Mouse (Mus musculus) heart, postnatal 25 days (tissue): ENCODE results near the gene Tmem117. TPM values are rescaled to one million over a fixed set of nuclear protein-coding genes. Genes with fewer than 3 reads are reported as not detected.

Experiments used
- DNase-seq: peaks from one replicate; pipeline ENCODE4 v3.0.0; 2022; ENCODE audit warnings: low spot score
- intact Hi-C: fragments of 180-260 bp; cut with DNase I; formaldehyde crosslinking; loops from one replicate; pipeline ENCODE4 v1.15.1; 2025
- total RNA-seq, 2 experiments: library from RNA; stranded (reverse); gene quantifications; 2 replicates each; pipeline ENCODE4 v1.2.3; 2021

Gene Tmem117
- total RNA-seq, 2 experiments from 2014 or later = 13.4 to 17.2 TPM

DNA sequence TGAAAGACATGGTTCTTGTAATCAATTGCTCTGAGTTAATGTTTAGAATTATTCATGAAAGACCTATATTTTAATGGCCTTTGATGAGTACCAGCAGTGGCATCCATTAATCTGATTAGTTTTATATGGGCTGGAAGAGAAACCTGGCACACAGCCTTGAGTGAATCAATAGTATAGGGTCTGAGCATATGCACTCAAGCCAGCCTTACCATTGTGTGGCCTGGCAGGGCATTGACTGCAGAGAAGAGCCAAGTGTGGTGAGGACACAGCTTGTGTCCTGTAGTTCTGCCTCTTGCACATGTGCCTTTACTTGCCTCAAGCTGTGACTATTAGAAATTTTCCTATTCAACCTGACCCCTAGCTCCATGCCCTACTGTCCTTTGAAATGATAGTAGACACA is 472.5 kb downstream of the Tmem117 start:
- intact Hi-C loops = no loop called here
- no peak for DNase-seq

DNA sequence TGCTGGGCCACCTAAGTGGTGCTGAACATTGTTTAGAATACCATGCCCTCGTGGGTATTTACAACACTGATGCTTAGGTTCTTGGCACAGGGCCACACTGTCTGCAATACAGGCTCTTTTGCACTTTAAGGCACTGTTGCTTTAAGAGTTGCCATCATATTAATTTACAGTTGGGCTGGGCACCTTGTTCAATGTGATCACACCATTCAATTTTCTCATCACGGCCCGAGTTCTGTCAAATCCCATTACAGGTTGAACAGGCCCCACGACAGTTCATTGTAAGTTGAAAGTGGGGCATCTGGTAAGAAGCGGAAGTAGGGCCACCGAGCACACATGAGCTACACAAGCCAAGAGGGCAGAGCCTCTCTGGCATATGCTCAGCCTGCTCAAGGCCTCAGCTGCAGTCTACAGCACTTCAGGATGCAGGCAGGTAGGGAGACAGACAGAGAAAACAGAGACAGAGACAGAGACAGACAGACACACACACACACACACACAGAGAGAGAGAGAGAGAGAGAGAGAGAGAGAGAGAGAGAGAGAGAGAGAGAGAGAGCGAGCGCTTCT is 478.3 kb downstream of the Tmem117 start:
- intact Hi-C loops = no loop called here
- no peak for DNase-seq

DNA sequence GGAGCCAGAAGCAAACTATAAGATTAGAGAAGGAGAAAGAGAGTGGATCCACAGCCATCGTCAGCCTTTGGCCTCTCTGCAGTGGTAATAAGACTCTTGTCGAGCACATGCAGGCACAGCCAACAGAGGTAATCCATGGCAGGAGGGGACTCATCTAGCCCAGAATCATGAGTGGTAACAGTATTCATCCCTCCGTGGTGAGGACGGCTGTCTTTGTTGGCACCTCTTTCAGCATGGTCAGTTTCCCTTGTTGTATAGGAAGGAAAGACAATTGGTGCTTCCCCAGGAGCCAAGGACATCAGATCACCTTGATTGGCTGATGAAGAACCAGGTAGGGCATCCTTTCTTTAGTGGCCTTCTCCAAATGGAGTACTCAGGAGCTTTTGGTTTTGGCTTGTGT is 479.6 kb downstream of the Tmem117 start:
- intact Hi-C loops = no loop called here
- DNase-seq = no peak

DNA sequence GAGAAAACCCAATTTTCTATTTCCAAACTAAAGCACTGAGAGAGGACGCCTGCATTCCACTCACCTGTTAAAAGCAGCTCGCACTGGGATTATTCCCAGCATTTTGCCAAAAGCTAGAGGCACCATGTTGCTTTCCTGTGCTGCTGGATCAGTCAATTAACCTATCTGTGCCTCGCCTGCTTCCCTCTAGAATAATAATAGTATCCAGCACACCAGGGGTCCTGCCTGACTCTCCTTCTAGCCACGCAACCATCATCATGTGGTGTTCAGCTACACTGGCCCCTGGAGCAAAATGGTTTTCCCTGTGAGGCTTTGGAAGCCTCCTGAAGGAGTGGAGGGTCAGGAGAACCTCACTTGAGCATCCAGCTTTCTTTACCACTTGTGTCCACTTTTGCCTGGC is 502.4 kb downstream of the Tmem117 start:
- DNase-seq = no peak

DNA sequence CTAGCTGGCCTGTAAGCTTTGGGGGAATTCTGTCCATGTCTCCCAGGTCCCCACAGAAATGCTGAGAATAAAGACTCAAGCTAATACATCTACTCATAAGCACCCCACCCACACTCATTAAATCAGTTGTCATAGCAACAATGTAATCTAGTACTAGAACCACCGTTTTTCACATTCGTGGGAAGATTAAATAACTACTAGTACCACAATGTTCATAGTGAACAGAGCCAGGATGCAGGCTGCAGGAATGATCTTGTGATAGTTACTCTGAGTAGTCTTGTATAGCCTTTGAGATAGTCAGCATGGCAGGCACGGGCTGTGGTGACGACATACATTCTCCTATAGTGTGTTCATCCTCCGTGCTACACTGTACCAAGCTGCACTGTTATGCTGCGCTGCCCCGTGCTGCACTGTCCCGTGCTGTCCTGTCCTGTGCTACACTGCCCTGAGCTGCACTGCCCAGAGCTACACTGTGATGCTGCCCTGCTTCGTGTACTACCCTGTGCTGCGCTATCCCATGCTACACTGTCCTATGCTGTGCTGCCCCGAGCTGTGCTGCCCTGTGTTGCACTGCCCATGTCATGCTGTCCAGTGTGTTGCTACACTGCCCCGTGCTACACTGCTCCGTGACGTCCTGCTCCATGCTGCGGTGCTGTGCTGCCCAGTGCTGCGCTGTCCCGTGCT is 507.0 kb downstream of the Tmem117 start:
- intact Hi-C loops = no loop called here
- DNase-seq = no peak

More for the DNA sequence above, 502.4 kb downstream of the Tmem117 start:
- intact Hi-C loops = no loop called here

DNA sequence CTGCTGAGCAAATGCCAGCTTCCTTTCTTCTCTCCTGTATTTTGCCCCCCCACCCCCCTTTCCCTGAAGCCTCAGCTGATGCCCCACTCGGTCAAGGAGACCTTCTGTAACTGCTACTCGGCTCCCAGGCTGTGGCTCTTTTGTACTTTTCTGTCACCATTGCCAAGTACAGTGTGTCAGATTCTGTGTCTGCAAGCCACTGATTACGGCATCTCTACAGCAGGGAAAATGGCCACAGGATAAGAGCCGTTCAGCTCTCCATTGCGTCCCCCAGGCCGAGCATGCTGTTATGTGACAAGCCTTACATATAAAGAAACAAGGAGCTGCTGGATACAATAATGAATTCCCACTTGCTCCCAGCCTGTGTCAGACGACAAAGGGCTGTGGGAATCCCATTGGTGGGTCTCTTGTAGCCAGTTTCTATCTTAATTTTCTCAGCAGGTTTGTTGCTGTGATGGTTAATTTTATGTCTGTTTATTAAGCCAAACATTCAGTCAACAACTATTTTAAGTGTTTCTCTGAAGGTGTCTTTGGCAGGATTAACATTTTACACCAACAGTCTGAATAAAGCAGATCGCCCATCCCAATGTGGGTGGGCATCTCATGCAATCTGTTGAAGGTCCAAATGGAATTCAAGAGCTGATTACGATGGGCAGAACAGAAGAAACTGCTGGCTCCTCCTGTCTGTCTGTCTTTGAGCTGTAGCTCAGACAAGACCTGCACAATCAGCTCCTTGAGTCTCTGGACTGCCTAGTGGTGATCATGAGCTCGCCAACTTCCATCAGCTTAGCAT is 508.2 kb downstream of the Tmem117 start:
- intact Hi-C loops = no loop called here

DNA sequence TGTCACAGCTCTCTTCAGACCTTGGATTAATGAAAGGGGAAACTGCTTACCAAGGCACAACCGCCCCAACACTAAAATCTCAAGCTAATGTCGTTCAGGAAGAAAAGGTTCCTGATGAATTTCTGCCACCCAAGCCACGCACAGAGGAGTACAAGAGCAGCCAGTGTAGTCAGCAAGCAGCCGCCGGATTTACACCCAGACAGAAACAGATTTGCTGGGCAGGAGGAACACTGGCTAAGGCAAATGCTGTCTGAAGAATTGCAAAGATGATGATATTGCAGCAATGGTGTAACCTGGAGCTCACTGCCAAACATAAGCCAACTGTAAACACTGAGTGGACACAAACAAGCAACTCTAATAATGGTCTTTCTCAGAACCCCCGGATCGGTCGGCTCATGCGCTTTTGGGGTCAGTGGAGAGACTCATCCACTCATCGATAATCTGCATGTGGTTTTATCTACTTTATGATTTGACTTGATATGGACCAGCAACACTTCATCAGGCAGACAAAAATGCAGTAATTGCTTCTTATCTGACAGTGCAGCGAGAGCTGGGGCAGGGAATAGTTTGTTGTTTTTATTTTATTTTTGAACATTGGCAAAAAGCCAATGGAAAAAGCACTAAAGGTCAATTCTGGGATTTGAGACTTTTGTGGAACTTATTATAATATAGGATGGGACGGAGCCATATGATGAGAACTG is 509.8 kb downstream of the Tmem117 start:
- intact Hi-C loops = no loop called here
- no peak for DNase-seq

More for the DNA sequence above, 508.2 kb downstream of the Tmem117 start:
- no peak for DNase-seq

DNA sequence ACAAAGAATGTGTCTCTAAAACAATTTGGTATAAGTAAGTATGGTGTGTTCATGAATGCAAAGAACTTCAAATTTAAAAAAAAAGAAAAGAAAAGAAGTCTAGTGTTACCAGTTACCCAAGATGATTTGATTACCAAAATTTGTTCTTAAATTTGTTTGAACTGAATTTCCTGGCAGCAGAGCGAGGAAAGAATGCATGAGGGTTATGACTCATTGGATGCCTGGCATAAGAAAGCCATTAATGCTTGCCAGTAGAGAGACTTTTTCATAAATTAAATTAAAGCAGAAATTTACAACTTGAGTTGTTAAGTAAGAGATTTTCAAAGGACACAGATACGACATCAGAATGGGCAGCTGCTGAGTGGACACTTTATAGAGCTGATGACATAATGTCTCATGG is 515.1 kb downstream of the Tmem117 start:
- no peak for DNase-seq
- intact Hi-C loops = no loop called here

DNA sequence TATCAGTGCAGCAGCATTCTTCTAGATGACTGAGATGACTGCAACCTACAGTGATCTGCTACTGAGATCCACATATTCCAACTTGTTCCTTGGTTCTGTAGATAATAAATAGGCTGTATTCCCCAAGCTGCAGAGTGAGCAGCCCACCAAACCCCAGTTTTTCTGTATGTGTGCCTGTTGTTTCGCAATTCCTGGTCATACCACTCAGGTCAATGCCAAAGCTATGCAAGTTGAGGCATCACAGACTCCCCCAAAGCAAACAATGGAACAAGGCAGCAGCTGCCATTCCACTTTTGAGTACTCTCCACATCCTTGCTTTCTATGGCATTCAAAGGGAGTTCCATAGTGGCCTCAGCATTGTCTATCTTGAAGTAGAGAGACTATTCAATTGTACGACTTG is 516.1 kb downstream of the Tmem117 start:
- no peak for DNase-seq
- intact Hi-C loops = no loop called here

Other genes starting within 250 kb of the Tmem117 start
- gene Adamts20, start 163.8 kb upstream of the Tmem117 start, total RNA-seq = under 1 TPM; 0.28 to 0.34 TPM
- 1 to 10 TPM; 1.4 to 1.9 TPM for gene Pus7l, start 85.7 kb upstream of the Tmem117 start, total RNA-seq
- 1 to 10 TPM; 5.9 to 6.0 TPM for gene Irak4, start 85.6 kb upstream of the Tmem117 start, total RNA-seq
- gene Twf1, start 39.3 kb upstream of the Tmem117 start, total RNA-seq = 10 to 100 TPM; 15.0 to 20.4 TPM